20 mouse cellular contexts compared by ENCODE assay signal in the genomic region with DNA sequence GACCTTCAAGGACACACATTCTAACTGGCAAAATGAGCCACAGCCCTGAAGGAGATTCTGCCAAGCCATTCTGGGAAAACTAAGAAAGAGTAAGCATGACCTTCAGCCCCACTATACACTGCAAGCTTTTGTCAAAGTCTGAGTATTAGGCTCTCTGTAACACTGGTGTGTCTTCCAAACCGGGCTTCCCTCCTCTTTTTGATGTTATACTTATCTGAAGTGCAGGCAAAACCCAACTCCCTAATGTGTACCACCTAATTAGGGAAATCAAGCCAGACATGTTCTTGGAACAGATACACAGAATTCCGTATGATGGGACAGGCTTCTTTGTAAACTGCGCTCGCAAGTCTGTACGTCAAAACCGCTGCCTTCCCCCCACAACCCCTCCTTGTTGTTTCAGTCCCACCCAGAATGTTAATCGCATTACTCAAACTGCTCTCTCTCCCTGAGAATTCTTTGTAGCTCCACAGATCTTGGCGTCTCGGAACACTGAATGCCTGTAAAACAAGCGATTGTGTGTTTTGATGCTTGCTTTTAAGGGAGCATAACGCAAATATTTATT. TPM values are rescaled to one million over a fixed set of nuclear protein-coding genes. Genes with fewer than 3 reads are reported as not detected.
DNase-seq lines count a peak whose midpoint lies in the region; ATAC-seq and TF ChIP-seq lines count a peak whose summit lies in the region.
"Had no signal": no experiment of that assay in that cellular context is flagged by ENCODE, and none has a peak within 500 bp of the region (broad histone marks: within the 10 kb centered on the region; RNA-seq: fewer than 3 reads in every experiment).

No protein-coding gene starts in this region.

- intact Hi-C loops in gastrocnemius, adult 2 months (cut with DNase I), result no loop called here

- WGBS in hindbrain, postnatal 0 days, result 23% methylated on average over 11 of the region's 11 CpGs
- WGBS in hindbrain, embryonic 11.5 days, result 68% methylated on average over 11 of the region's 11 CpGs
- WGBS in neural tube, embryonic 13.5 days, result 45% methylated on average over 11 of the region's 11 CpGs
- 8% methylated on average over 11 of the region's 11 CpGs for WGBS in forebrain, embryonic 15.5 days
- 45% methylated on average over 11 of the region's 11 CpGs for WGBS in neural tube, embryonic 15.5 days

- no peak overlapping the region for H3K4me3 ChIP-seq in hindbrain, postnatal 0 days (ENCODE audit: low read length)
- no peak overlapping the region for H3K4me3 ChIP-seq in hindbrain, embryonic 11.5 days (ENCODE audit: low read depth, low read length)
- no peak overlapping the region for H3K4me3 ChIP-seq in neural tube, embryonic 13.5 days
- H3K4me3 ChIP-seq in forebrain, embryonic 15.5 days, result peak overlapping the region; percentile 8; the same call in 1 of the 2 replicates
- no peak overlapping the region for H3K4me3 ChIP-seq in neural tube, embryonic 15.5 days (replicated peaks)
- H3K4me3 ChIP-seq in gastrocnemius, adult 2 months, result no peak overlapping the region
- H3K4me3 ChIP-seq: erythroblast, embryonic 14.5 days; heart, embryonic 12.5 days; intestine, embryonic 15.5 days; kidney, embryonic 15.5 days; left cerebral cortex, adult 2 months; liver, embryonic 12.5 days; midbrain, embryonic 12.5 days had no signal

- no peaks in the 10 kb centered on the region for H3K4me1 ChIP-seq in hindbrain, postnatal 0 days (ENCODE audit: insufficient read depth, low read length)
- H3K4me1 ChIP-seq in hindbrain, embryonic 11.5 days (replicated peaks; ENCODE audit: control insufficient read depth, insufficient read depth, low read length), result no peaks in the 10 kb centered on the region
- no peaks in the 10 kb centered on the region; the same call in 1 of the 2 replicates for H3K4me1 ChIP-seq in neural tube, embryonic 13.5 days (replicated peaks)
- peaks cover 14% of the 10 kb centered on the region for H3K4me1 ChIP-seq in forebrain, embryonic 15.5 days
- 0 out of 2 replicates have a peak, but pooled peaks cover 9% of the 10 kb centered on the region for H3K4me1 ChIP-seq in neural tube, embryonic 15.5 days
- H3K4me1 ChIP-seq: heart, embryonic 12.5 days; intestine, embryonic 15.5 days; kidney, embryonic 15.5 days; liver, embryonic 12.5 days; midbrain, embryonic 12.5 days had no signal

- H3K27ac ChIP-seq in hindbrain, postnatal 0 days, result no peak overlapping the region
- H3K27ac ChIP-seq in hindbrain, embryonic 11.5 days (ENCODE audit: low read depth, low read length), result no peak overlapping the region
- no peak overlapping the region for H3K27ac ChIP-seq in neural tube, embryonic 13.5 days (replicated peaks)
- H3K27ac ChIP-seq in forebrain, embryonic 15.5 days (replicated peaks), result no peak overlapping the region
- H3K27ac ChIP-seq in neural tube, embryonic 15.5 days (replicated peaks), result no peak overlapping the region
- no peak overlapping the region for H3K27ac ChIP-seq in gastrocnemius, adult 2 months
- H3K27ac ChIP-seq: intestine, embryonic 15.5 days; kidney, embryonic 15.5 days; left cerebral cortex, adult 2 months; liver, embryonic 12.5 days; midbrain, embryonic 12.5 days had no signal

- no peaks in the 10 kb centered on the region for H3K9me3 ChIP-seq in hindbrain, postnatal 0 days (ENCODE audit: low read length)
- no peaks in the 10 kb centered on the region for H3K9me3 ChIP-seq in hindbrain, embryonic 11.5 days (ENCODE audit: control insufficient read depth, low read length)
- H3K9me3 ChIP-seq in neural tube, embryonic 13.5 days, result peaks cover 5% of the 10 kb centered on the region; the same call in 1 of the 2 replicates
- H3K9me3 ChIP-seq in forebrain, embryonic 15.5 days, result no peaks in the 10 kb centered on the region
- no peaks in the 10 kb centered on the region for H3K9me3 ChIP-seq in neural tube, embryonic 15.5 days (replicated peaks)
- H3K9me3 ChIP-seq: intestine, embryonic 15.5 days; kidney, embryonic 15.5 days had no signal

- peak; percentile 34 for DNase-seq in hindbrain, postnatal 0 days (ENCODE audit: low spot score)
- DNase-seq in hindbrain, embryonic 11.5 days (ENCODE audit: low spot score), result no peak
- no peak for DNase-seq in neural tube, embryonic 10.5 days (ENCODE audit: extremely low spot score, low spot score)
- no peak for DNase-seq in gastrocnemius, adult 2 months
- DNase-seq: adrenal gland, adult 2 months; cerebellum, adult 11 months; cerebellum, postnatal 36 days; gastrocnemius, postnatal 36 days; right cerebral cortex, postnatal 25 days had no signal

- TF ChIP-seq CTCF in hindbrain, postnatal 0 days (IDR thresholded peaks at IDR 0.05; ENCODE audit: low read depth), result no peak
- TF ChIP-seq CTCF in gastrocnemius, adult 2 months (IDR thresholded peaks at IDR 0.05), result no peak

- no peaks in the 10 kb centered on the region for H3K36me3 ChIP-seq in hindbrain, postnatal 0 days (ENCODE audit: insufficient read depth, low read length)
- no peaks in the 10 kb centered on the region for H3K36me3 ChIP-seq in hindbrain, embryonic 11.5 days (ENCODE audit: control insufficient read depth, insufficient read depth, low read length)
- H3K36me3 ChIP-seq in neural tube, embryonic 13.5 days, result no peaks in the 10 kb centered on the region
- H3K36me3 ChIP-seq in forebrain, embryonic 15.5 days, result no peaks in the 10 kb centered on the region
- H3K36me3 ChIP-seq in neural tube, embryonic 15.5 days, result no peaks in the 10 kb centered on the region
- H3K36me3 ChIP-seq: G1E; heart, embryonic 12.5 days; intestine, embryonic 15.5 days; kidney, embryonic 15.5 days; liver, embryonic 12.5 days; midbrain, embryonic 12.5 days had no signal

- H3K27me3 ChIP-seq in hindbrain, postnatal 0 days (ENCODE audit: insufficient read depth, low read length), result no peaks in the 10 kb centered on the region
- H3K27me3 ChIP-seq in hindbrain, embryonic 11.5 days (ENCODE audit: control insufficient read depth, insufficient read depth, low read length), result no peaks in the 10 kb centered on the region
- no peaks in the 10 kb centered on the region for H3K27me3 ChIP-seq in neural tube, embryonic 13.5 days
- no peaks in the 10 kb centered on the region for H3K27me3 ChIP-seq in forebrain, embryonic 15.5 days
- no peaks in the 10 kb centered on the region for H3K27me3 ChIP-seq in neural tube, embryonic 15.5 days (replicated peaks)
- H3K27me3 ChIP-seq: heart, embryonic 12.5 days; intestine, embryonic 15.5 days; liver, embryonic 12.5 days; midbrain, embryonic 12.5 days had no signal

- no peak overlapping the region for H3K9ac ChIP-seq in hindbrain, postnatal 0 days (replicated peaks; ENCODE audit: low read length)
- no peak overlapping the region for H3K9ac ChIP-seq in hindbrain, embryonic 11.5 days (ENCODE audit: low read depth, low read length)
- H3K9ac ChIP-seq in neural tube, embryonic 13.5 days, result no peak overlapping the region
- H3K9ac ChIP-seq in forebrain, embryonic 15.5 days (replicated peaks), result 0 out of 2 replicates have a peak overlapping the region, but pooled peaks have one; percentile 7
- no peak overlapping the region for H3K9ac ChIP-seq in neural tube, embryonic 15.5 days (replicated peaks)
- H3K9ac ChIP-seq: heart, embryonic 12.5 days; intestine, embryonic 15.5 days; kidney, embryonic 15.5 days; liver, embryonic 12.5 days; midbrain, embryonic 12.5 days had no signal

- H3K4me2 ChIP-seq in hindbrain, postnatal 0 days (ENCODE audit: low read depth, low read length), result peak overlapping the region; percentile 30; the same call in 1 of the 2 replicates
- H3K4me2 ChIP-seq in hindbrain, embryonic 11.5 days (replicated peaks; ENCODE audit: low read depth, low read length), result no peak overlapping the region
- H3K4me2 ChIP-seq in neural tube, embryonic 13.5 days, result peak overlapping the region; percentile 30
- H3K4me2 ChIP-seq in forebrain, embryonic 15.5 days (replicated peaks), result peak overlapping the region; percentile 34
- H3K4me2 ChIP-seq in neural tube, embryonic 15.5 days, result peak overlapping the region; percentile 35
- H3K4me2 ChIP-seq: heart, embryonic 12.5 days; intestine, embryonic 15.5 days; kidney, embryonic 15.5 days; liver, embryonic 12.5 days; midbrain, embryonic 12.5 days had no signal

- no peak for ATAC-seq in hindbrain, postnatal 0 days
- ATAC-seq in hindbrain, embryonic 11.5 days (ENCODE audit: low FRiP score), result no peak
- no peak for ATAC-seq in neural tube, embryonic 13.5 days (ENCODE audit: low read depth)
- 0 out of 2 replicates have a peak, but pooled peaks have one; percentile 48 for ATAC-seq in forebrain, embryonic 15.5 days (replicated peaks)
- ATAC-seq in neural tube, embryonic 15.5 days (ENCODE audit: low FRiP score), result no peak
- ATAC-seq: intestine, embryonic 15.5 days; liver, embryonic 12.5 days had no signal

RNA-seq across cellular contexts. Expression of gene Tmem132d, which starts 14.6 kb away (rescaled TPM):
- total RNA-seq in hindbrain, postnatal 0 days (2014; rRNA removed), result 28.9 and 42.7 TPM in 2 replicates
- polyA plus RNA-seq in hindbrain, postnatal 0 days (2015; fragmentation: Nextera tagmentation; extraction: Ambion mirVana), result 5.8 and 6.1 TPM in 2 replicates
- 0.46 and 0.63 TPM in 2 replicates for polyA plus RNA-seq in hindbrain, embryonic 11.5 days (2014; fragmentation: Nextera tagmentation; extraction: Ambion mirVana)
- polyA plus RNA-seq in neural tube, embryonic 13.5 days (2015; fragmentation: Nextera tagmentation; extraction: Ambion mirVana), result 1.7 and 2.0 TPM in 2 replicates
- polyA plus RNA-seq in forebrain, embryonic 15.5 days (2015; fragmentation: Nextera tagmentation; extraction: Ambion mirVana), result 1.2 TPM in 2 replicates
- polyA plus RNA-seq in neural tube, embryonic 15.5 days (2015; fragmentation: Nextera tagmentation; extraction: Ambion mirVana), result 3.0 and 3.1 TPM in 2 replicates
- total RNA-seq in gastrocnemius, adult 2 months (2021), result under 1 TPM in 1 of 2 experiments, not detected in 1; 0.03 TPM
- polyA plus RNA-seq: erythroblast, embryonic 14.5 days; G1E had no signal
